Mouse (Mus musculus) MEL-GATA-1-ER (cell line): Measurements from ENCODE around the gene Gm3298.
"Not testable (repeated sequence)": the region's sequence is repeated elsewhere in the genome, so short reads cannot be mapped to it uniquely, and the experiment has no call there.

Experiments
- DNase-seq: peaks from one replicate; pipeline ENCODE4 v3.0.0-alpha.2; 2012; ENCODE audit warnings: low read depth; ENCODE audit errors: extremely low read depth

Gene Gm3298

GRCm38 (mm10) chr14:5015591-5015990 lies at the start of gene Gm3298:
TSS of gene Gm3298 (plus strand) at chr14:5015891.
- not testable (repeated sequence) for DNase-seq

- not testable (repeated sequence) for DNase-seq
Observed at GRCm38 (mm10) chr14:4983635-4984034, 32.1 kb upstream of the Gm3298 start, which contains the start of gene Gm8297. TSS of gene Gm8297 (plus strand) at chr14:4983935.

- DNase-seq: not testable (repeated sequence)
Observed at GRCm38 (mm10) chr14:5050329-5050728, 34.6 kb downstream of the Gm3298 start, which contains the start of gene 4930555G01Rik. TSS of gene 4930555G01Rik (plus strand) at chr14:5050629.
